Mouse (Mus musculus) retina, embryonic 14.5 days (tissue): ENCODE measurements around the gene Cars.

Experiments
- DNase-seq: peaks from one replicate; pipeline ENCODE4 v3.0.0-alpha.2; 2015; ENCODE audit warnings: low spot score

Gene Cars

GRCm38 (mm10) chr7:143510593-143511334 is 89.1 kb downstream of the Cars start:
- DNase-seq, result no peak

- no peak for DNase-seq
Measured at GRCm38 (mm10) chr7:143509566-143509965, 90.3 kb downstream of the Cars start.
